Mouse (Mus musculus) c-Kit-positive CD71-positive TER-119-negative erythroid progenitor cells, embryonic 14.5 days (primary cell): Measurements from ENCODE around the gene Mcu.
A peak's percentile ranks its signal among the peaks of the same experiment; 100 is the strongest.

ENCODE experiments used
- DNase-seq: peaks from one replicate; pipeline ENCODE4 v3.0.0-alpha.2; 2013; ENCODE audit warnings: low read depth

Mcu gene

GRCm38 (mm10) chr10:59489411-59489810 is 127.1 kb downstream of the Mcu start:
- no peak for DNase-seq

GRCm38 (mm10) chr10:59487351-59487750 is 129.1 kb downstream of the Mcu start:
- no peak for DNase-seq

- no peak for DNase-seq
These were observed 132.2 kb downstream of the Mcu start for GRCm38 (mm10) chr10:59484318-59484717.

- no peak for DNase-seq
These were observed 135.1 kb downstream of the Mcu start for GRCm38 (mm10) chr10:59481381-59481780.

- DNase-seq = no peak
These were observed 146.0 kb downstream of the Mcu start for GRCm38 (mm10) chr10:59470451-59470850.

GRCm38 (mm10) chr10:59467297-59467696 is 149.2 kb downstream of the Mcu start:
- DNase-seq = no peak

GRCm38 (mm10) chr10:59466626-59467025 is 149.9 kb downstream of the Mcu start:
- DNase-seq = no peak

- DNase-seq = no peak
These were observed 150.9 kb downstream of the Mcu start for GRCm38 (mm10) chr10:59465546-59465945.

GRCm38 (mm10) chr10:59462307-59462706 is 154.2 kb downstream of the Mcu start:
- no peak for DNase-seq

GRCm38 (mm10) chr10:59459767-59460166 is 156.7 kb downstream of the Mcu start:
- DNase-seq = no peak

GRCm38 (mm10) chr10:59454631-59455030 is 161.9 kb downstream of the Mcu start:
- DNase-seq = no peak

- DNase-seq = peak; percentile 11
These were observed 164.7 kb downstream of the Mcu start for GRCm38 (mm10) chr10:59451839-59452238.

- DNase-seq = no peak
These were observed 168.9 kb downstream of the Mcu start for GRCm38 (mm10) chr10:59447546-59447945.

GRCm38 (mm10) chr10:59446911-59447437 is 169.5 kb downstream of the Mcu start:
- no peak for DNase-seq

GRCm38 (mm10) chr10:59444635-59445034 is 171.9 kb downstream of the Mcu start:
- no peak for DNase-seq

- DNase-seq = no peak
These were observed 172.4 kb downstream of the Mcu start for GRCm38 (mm10) chr10:59444106-59444505.

GRCm38 (mm10) chr10:59443212-59443611 is 173.3 kb downstream of the Mcu start:
- DNase-seq = no peak

GRCm38 (mm10) chr10:59441735-59442134 is 174.8 kb downstream of the Mcu start, which contains the start of gene Oit3:
Gene Oit3, minus strand, starts transcription at chr10:59441778.
- no peak for DNase-seq

- DNase-seq = no peak
These were observed 176.3 kb downstream of the Mcu start for GRCm38 (mm10) chr10:59440177-59440576.

GRCm38 (mm10) chr10:59439508-59439931 is 177.0 kb downstream of the Mcu start:
- no peak for DNase-seq

GRCm38 (mm10) chr10:59438651-59439050 is 177.8 kb downstream of the Mcu start:
- DNase-seq = no peak

- DNase-seq = no peak
These were observed 180.7 kb downstream of the Mcu start for GRCm38 (mm10) chr10:59435746-59436145.

GRCm38 (mm10) chr10:59430701-59431218 is 185.7 kb downstream of the Mcu start:
- peak; percentile 44 for DNase-seq

GRCm38 (mm10) chr10:59429448-59430135 is 186.9 kb downstream of the Mcu start:
- no peak for DNase-seq
